Mouse (Mus musculus) myocyte (in vitro differentiated cells): ENCODE measurements around the gene Nsg2.

Experiments
- E2F4 ChIP-seq: IDR thresholded peaks from one replicate; pipeline ENCODE4 v1.6.1; 2011; ENCODE audit warnings: mild to moderate bottlenecking, control low read depth, moderate library complexity; ENCODE audit not compliant: insufficient read depth
- MAX ChIP-seq: IDR thresholded peaks from one replicate; pipeline ENCODE4 v1.6.1; 2011; ENCODE audit warnings: low read depth, mild to moderate bottlenecking, control low read depth
- MYOG ChIP-seq, 3 experiments: IDR thresholded peaks; one replicate each; pipeline ENCODE4 v1.6.1; 2011; ENCODE audit warnings: control low read depth in 2 of 3, low read depth in 2 of 3, mild to moderate bottlenecking in 2 of 3; ENCODE audit not compliant: insufficient read length in 2 of 3, control insufficient read depth in 1 of 3, insufficient read depth in 1 of 3
- POLR2A ChIP-seq: IDR thresholded peaks from one replicate; pipeline ENCODE4 v1.6.1; 2011; ENCODE audit warnings: low read depth, mild to moderate bottlenecking, control low read depth, moderate library complexity; ENCODE audit not compliant: insufficient read length
- POLR2AphosphoS2 ChIP-seq: IDR thresholded peaks from one replicate; pipeline ENCODE4 v1.6.1; 2011; ENCODE audit warnings: low read depth, control low read depth; ENCODE audit not compliant: insufficient read length
- REST ChIP-seq: IDR thresholded peaks from one replicate; pipeline ENCODE4 v1.6.1; 2011; ENCODE audit warnings: mild to moderate bottlenecking, control low read depth, moderate library complexity; ENCODE audit not compliant: insufficient read depth, insufficient read length
- TCF3 ChIP-seq: IDR thresholded peaks from one replicate; pipeline ENCODE4 v1.6.1; 2011; ENCODE audit warnings: low read depth, control low read depth; ENCODE audit not compliant: insufficient read length
- USF1 ChIP-seq: IDR thresholded peaks from one replicate; pipeline ENCODE4 v1.6.1; 2011; ENCODE audit warnings: low read depth, mild to moderate bottlenecking, control low read depth, moderate library complexity

GRCm38 (mm10) chr11:31984786-31985185 is 15.5 kb upstream of the Nsg2 start:
- TF ChIP-seq POLR2A (no peak), E2F4 (no peak), TCF3 (no peak), MAX (no peak), POLR2AphosphoS2 (no peak), MYOG (IDR thresholded peaks at IDR 0.05; ENCODE audit: control insufficient read depth in 1 of 3, insufficient read depth in 1 of 3, insufficient read length in 2 of 3, low read depth in 2 of 3) (no peak), USF1 (no peak), REST (no peak)
